Mouse (Mus musculus): ENCODE measurements around the gene D930048N14Rik. TPM values are rescaled to one million over a fixed set of nuclear protein-coding genes. Genes with fewer than 3 reads are reported as not detected.

The D930048N14Rik gene
- polyA plus RNA-seq, 1 experiment from 2014 or later: 3.9 TPM

DNA sequence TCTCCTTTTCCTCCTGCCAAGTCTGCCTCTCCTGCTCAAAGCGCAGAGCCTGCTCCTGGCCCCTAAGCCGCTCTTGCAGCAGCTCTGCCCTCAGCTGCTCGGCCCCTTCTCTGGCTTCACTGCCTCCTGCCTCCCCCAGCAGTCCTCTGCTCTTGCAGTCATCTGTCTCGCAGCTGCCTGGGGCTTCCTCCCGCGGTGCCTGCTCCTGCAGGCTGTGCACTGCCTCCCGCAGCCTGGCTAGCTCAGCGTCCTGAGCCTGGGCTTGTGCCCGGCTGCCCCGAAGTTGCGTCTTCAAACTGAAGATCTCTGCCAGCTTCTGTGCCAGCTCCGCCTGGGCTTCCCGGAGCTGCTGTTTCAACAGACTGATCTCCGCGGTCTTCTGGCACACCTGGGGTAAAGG is 7.0 kb upstream of the D930048N14Rik start:
- ATAC-seq (replicated peaks; ENCODE audit: low FRiP score, low TSS enrichment, low read depth): no peak
- WGBS: 55% methylated on average over 15 of the region's 15 CpGs
- Histone ChIP-seq H3K9ac (ENCODE audit: low read length) (no peak overlapping the region), H3K4me1 (replicated peaks; ENCODE audit: control insufficient read depth, insufficient read depth, low read length) (peaks cover 10% of the 10 kb centered on the region; the same call in 1 of the 2 replicates), H3K36me3 (ENCODE audit: control insufficient read depth, insufficient read depth, low read length) (peaks cover 27% of the 10 kb centered on the region; the same call in 1 of the 2 replicates), H3K27ac (ENCODE audit: low read depth) (no peak overlapping the region), H3K4me2 (ENCODE audit: low read length) (no peak overlapping the region), H3K4me3 (ENCODE audit: low read depth, low read length) (no peak overlapping the region), H3K9me3 (ENCODE audit: control insufficient read depth, low read length) (no peaks in the 10 kb centered on the region), H3K27me3 (replicated peaks; ENCODE audit: control insufficient read depth, insufficient read depth, low read length) (no peaks in the 10 kb centered on the region)
- no peak for DNase-seq (ENCODE audit: low spot score)

DNA sequence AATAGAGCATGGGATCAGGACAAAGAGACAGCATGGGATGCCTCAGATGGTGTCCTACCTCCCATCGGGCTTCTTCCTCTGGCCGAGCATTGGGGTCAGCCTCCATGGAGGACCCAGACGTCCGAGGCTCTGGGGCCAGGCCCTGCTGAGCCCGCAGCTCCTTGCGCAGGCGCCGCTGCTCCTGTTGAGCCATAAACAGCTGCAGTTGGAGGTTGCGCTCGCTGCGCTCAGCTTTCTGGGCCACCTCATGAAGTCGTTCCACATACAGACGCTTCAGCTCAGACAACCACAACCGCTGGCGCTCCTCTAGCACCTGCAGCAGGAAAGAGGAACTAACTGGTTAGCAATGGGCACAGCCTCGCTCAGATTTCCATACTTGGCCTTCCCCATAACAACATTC is 6.5 kb upstream of the D930048N14Rik start:
- Histone ChIP-seq H3K9me3 (ENCODE audit: control insufficient read depth, low read length) (no peaks in the 10 kb centered on the region), H3K4me3 (ENCODE audit: low read depth, low read length) (no peak overlapping the region), H3K36me3 (ENCODE audit: control insufficient read depth, insufficient read depth, low read length) (peaks cover 27% of the 10 kb centered on the region; the same call in 1 of the 2 replicates), H3K27me3 (replicated peaks; ENCODE audit: control insufficient read depth, insufficient read depth, low read length) (no peaks in the 10 kb centered on the region), H3K9ac (ENCODE audit: low read length) (no peak overlapping the region), H3K27ac (ENCODE audit: low read depth) (no peak overlapping the region), H3K4me2 (ENCODE audit: low read length) (no peak overlapping the region), H3K4me1 (replicated peaks; ENCODE audit: control insufficient read depth, insufficient read depth, low read length) (peaks cover 14% of the 10 kb centered on the region; the same call in 1 of the 2 replicates)
- 77% methylated on average over 16 of the region's 16 CpGs for WGBS
- no peak for DNase-seq (ENCODE audit: low spot score)
- ATAC-seq (replicated peaks; ENCODE audit: low FRiP score, low TSS enrichment, low read depth): no peak

DNA sequence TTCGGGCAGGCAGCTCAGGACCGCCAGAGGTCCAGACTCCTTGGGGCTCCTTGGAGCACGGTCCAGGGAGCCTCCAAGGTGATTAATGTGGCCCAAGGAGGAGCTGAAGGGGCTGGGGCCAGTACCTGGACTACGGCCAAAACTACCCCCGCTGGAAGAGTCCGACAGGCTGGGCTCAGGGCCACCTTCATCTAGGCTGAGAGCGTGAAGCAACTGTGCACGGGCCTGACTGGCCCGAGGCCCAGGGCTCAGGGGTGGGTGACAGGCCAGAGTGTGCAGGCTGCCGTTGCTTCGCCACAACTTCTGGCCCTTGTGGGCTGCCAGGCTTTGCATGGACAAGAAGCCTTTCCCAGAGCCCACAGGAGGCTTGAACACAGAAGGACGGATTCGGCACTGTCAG is 5.5 kb upstream of the D930048N14Rik start:
- Histone ChIP-seq H3K4me3 (ENCODE audit: low read depth, low read length) (no peak overlapping the region), H3K9ac (ENCODE audit: low read length) (no peak overlapping the region), H3K4me2 (ENCODE audit: low read length) (no peak overlapping the region), H3K4me1 (replicated peaks; ENCODE audit: control insufficient read depth, insufficient read depth, low read length) (peaks cover 19% of the 10 kb centered on the region; the same call in 1 of the 2 replicates), H3K36me3 (ENCODE audit: control insufficient read depth, insufficient read depth, low read length) (peaks cover 27% of the 10 kb centered on the region; the same call in 1 of the 2 replicates), H3K27ac (ENCODE audit: low read depth) (no peak overlapping the region), H3K27me3 (replicated peaks; ENCODE audit: control insufficient read depth, insufficient read depth, low read length) (no peaks in the 10 kb centered on the region), H3K9me3 (ENCODE audit: control insufficient read depth, low read length) (no peaks in the 10 kb centered on the region)
- 79% methylated on average over 13 of the region's 13 CpGs for WGBS
- ATAC-seq (replicated peaks; ENCODE audit: low FRiP score, low TSS enrichment, low read depth) (no peak), DNase-seq (ENCODE audit: low spot score) (no peak)

DNA sequence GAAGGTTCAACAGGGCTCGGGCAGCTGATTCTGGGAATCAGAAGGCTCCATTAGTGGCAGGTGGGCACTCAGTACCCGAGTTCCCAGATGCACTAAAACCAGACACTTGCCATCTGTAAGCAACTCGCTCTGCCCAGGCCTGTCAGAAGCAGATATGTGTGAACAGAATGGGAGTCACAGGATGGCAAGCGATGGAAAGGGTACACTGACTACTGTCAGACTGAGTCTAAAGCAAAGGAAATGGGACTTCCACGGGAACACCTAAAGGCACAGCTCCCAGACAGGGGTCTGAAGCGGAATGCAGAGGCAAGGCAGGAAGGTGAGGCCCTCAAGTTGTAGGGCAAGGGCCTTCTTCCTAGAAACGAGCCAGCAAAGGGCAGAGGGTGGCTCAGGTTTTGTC is 4.5 kb upstream of the D930048N14Rik start:
- ATAC-seq (replicated peaks; ENCODE audit: low FRiP score, low TSS enrichment, low read depth) (no peak), DNase-seq (ENCODE audit: low spot score) (no peak)
- 76% methylated on average over 7 of the region's 7 CpGs for WGBS
- Histone ChIP-seq H3K4me1 (replicated peaks; ENCODE audit: control insufficient read depth, insufficient read depth, low read length) (peaks cover 19% of the 10 kb centered on the region; the same call in 1 of the 2 replicates), H3K9me3 (ENCODE audit: control insufficient read depth, low read length) (no peaks in the 10 kb centered on the region), H3K4me2 (ENCODE audit: low read length) (no peak overlapping the region), H3K9ac (ENCODE audit: low read length) (no peak overlapping the region), H3K27me3 (replicated peaks; ENCODE audit: control insufficient read depth, insufficient read depth, low read length) (no peaks in the 10 kb centered on the region), H3K4me3 (ENCODE audit: low read depth, low read length) (no peak overlapping the region), H3K36me3 (ENCODE audit: control insufficient read depth, insufficient read depth, low read length) (peaks cover 27% of the 10 kb centered on the region; the same call in 1 of the 2 replicates), H3K27ac (ENCODE audit: low read depth) (no peak overlapping the region)

DNA sequence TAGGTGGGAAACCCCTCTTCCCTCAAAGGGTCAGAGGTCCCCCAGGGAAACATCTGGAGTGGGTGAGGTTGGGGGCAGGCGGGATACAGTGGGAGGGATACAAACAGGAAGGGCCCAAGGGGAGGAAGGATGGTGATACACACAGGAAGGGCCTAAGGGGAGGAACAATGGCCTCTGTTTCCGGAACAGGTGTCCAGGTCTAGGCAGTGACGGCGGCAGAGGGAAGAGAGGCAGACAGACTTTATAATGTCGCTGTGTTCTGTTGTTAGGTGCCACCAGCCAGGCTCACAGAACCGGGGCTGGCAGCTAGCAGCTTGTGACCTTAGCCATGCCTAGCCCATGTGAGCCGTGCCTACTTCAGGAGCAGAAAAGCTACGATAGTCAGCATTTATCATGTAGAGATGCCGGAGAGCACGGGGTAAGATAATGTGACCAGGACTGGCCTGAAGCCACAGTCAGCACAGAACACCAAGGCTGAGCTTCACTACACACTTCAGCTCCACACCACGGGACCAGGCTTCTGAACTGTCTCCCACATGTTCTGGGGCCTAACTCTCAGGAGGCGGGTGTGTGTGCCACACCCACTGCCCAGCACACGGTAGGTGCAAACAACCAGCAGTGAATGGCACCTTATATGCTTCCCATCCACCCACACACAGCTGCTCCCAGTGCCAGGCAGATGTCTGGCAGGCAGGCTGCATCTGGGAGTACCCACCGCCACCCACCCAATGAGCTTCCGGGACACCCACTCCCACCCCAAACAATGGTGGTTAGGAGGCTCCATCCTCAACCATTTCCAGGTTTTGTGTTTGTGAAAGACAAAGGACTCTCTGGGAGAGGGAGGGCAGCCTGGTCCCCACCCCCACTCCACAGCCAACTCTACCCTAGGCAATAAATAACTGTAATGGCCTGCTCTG is 3.7 kb upstream of the D930048N14Rik start:
- Histone ChIP-seq H3K36me3 (ENCODE audit: control insufficient read depth, insufficient read depth, low read length) (peaks cover 27% of the 10 kb centered on the region; the same call in 1 of the 2 replicates), H3K4me1 (replicated peaks; ENCODE audit: control insufficient read depth, insufficient read depth, low read length) (peaks cover 19% of the 10 kb centered on the region; the same call in 1 of the 2 replicates), H3K4me2 (ENCODE audit: low read length) (peak overlapping the region; percentile 14; the same call in 1 of the 2 replicates), H3K9ac (ENCODE audit: low read length) (no peak overlapping the region), H3K27me3 (replicated peaks; ENCODE audit: control insufficient read depth, insufficient read depth, low read length) (no peaks in the 10 kb centered on the region), H3K4me3 (ENCODE audit: low read depth, low read length) (no peak overlapping the region), H3K27ac (ENCODE audit: low read depth) (peak overlapping the region; percentile 51; the same call in 1 of the 2 replicates), H3K9me3 (ENCODE audit: control insufficient read depth, low read length) (no peaks in the 10 kb centered on the region)
- no peak for DNase-seq (ENCODE audit: low spot score)
- WGBS: 59% methylated on average over 15 of the region's 15 CpGs
- no peak for ATAC-seq (replicated peaks; ENCODE audit: low FRiP score, low TSS enrichment, low read depth)

DNA sequence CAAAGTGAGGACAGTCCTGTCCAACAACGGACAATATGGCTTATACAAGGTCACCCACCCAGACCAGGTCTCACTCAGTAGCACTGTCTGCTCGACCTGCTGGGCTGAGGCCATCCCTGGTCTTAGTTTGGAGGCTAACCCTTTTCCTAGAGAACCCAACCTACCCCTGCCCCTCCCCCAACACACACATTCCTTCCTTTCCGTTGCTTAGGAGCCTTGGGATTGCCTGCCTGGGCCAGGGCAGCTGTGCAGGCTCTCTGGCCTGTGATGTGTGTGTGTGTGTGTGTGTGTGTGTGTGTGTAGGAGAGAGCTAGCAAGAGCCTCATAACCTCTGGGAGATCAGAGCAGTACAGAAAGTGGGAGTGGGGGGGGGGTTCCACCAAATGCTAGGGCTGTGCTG is 2.2 kb upstream of the D930048N14Rik start:
- peak overlapping the region; percentile 20; the same call in 1 of the 2 replicates for H3K9ac ChIP-seq (ENCODE audit: low read length)

DNA sequence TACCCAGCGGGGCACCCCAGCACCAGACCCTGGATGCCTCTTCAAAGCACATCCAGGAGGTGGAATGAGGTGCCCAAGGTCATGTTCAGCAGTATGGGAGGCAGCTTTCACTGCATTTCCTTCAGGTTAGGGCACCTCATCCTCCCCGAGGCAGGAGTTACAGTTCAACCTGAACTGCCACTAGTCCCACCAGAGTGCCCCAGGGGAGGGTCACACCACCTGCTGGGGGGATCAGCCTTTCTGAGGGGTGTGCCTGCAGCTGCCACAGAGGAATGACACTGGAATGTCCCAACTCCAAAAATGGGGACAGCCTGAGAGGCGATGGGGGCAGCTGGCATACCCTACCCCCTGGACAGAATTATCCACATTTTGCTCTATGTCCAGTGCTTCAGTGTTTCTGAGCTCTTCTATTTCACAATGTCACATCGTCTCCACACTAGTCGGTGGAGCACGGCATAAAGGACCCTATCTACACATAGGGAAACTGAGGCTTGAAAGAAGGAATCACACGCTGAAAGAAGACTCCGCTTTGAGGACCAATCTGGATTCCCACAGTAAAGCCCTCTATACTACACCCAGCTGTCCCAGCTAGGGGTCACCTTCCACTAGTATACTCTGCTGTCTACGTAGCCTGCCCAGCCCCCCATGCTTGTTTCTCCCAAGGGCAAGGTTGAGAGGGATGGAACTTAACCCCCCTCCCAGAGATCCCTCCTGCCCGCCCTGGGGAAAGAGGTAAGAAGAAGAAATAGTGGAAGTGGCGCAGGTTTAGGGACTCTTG is 1.5 kb upstream of the D930048N14Rik start:
- WGBS: 39% methylated on average over 11 of the region's 11 CpGs
- H3K27me3 ChIP-seq (replicated peaks; ENCODE audit: control insufficient read depth, insufficient read depth, low read length): no peaks in the 10 kb centered on the region
- no peak for ATAC-seq (replicated peaks; ENCODE audit: low FRiP score, low TSS enrichment, low read depth)
- no peaks in the 10 kb centered on the region for H3K9me3 ChIP-seq (ENCODE audit: control insufficient read depth, low read length)
- H3K9ac ChIP-seq (ENCODE audit: low read length): peak overlapping the region; percentile 71
- H3K27ac ChIP-seq (ENCODE audit: low read depth): peak overlapping the region; percentile 6; the same call in 1 of the 2 replicates
- peaks cover 19% of the 10 kb centered on the region; the same call in 1 of the 2 replicates for H3K4me1 ChIP-seq (replicated peaks; ENCODE audit: control insufficient read depth, insufficient read depth, low read length)
- H3K4me3 ChIP-seq (ENCODE audit: low read depth, low read length): peak overlapping the region; percentile 66
- DNase-seq (ENCODE audit: low spot score): no peak
- peaks cover 13% of the 10 kb centered on the region; the same call in 1 of the 2 replicates for H3K36me3 ChIP-seq (ENCODE audit: control insufficient read depth, insufficient read depth, low read length)
- H3K4me2 ChIP-seq (ENCODE audit: low read length): peak overlapping the region; percentile 96

More for the DNA sequence above, 2.2 kb upstream of the D930048N14Rik start:
- peak overlapping the region; percentile 96 for H3K4me2 ChIP-seq (ENCODE audit: low read length)
- no peaks in the 10 kb centered on the region for H3K9me3 ChIP-seq (ENCODE audit: control insufficient read depth, low read length)
- DNase-seq (ENCODE audit: low spot score) (no peak), ATAC-seq (replicated peaks; ENCODE audit: low FRiP score, low TSS enrichment, low read depth) (no peak)
- peaks cover 19% of the 10 kb centered on the region; the same call in 1 of the 2 replicates for H3K4me1 ChIP-seq (replicated peaks; ENCODE audit: control insufficient read depth, insufficient read depth, low read length)
- 33% methylated on average over 3 of the region's 3 CpGs for WGBS
- H3K4me3 ChIP-seq (ENCODE audit: low read depth, low read length): no peak overlapping the region
- no peaks in the 10 kb centered on the region for H3K27me3 ChIP-seq (replicated peaks; ENCODE audit: control insufficient read depth, insufficient read depth, low read length)
- H3K27ac ChIP-seq (ENCODE audit: low read depth): peak overlapping the region; percentile 6; the same call in 1 of the 2 replicates
- H3K36me3 ChIP-seq (ENCODE audit: control insufficient read depth, insufficient read depth, low read length): peaks cover 20% of the 10 kb centered on the region; the same call in 1 of the 2 replicates

DNA sequence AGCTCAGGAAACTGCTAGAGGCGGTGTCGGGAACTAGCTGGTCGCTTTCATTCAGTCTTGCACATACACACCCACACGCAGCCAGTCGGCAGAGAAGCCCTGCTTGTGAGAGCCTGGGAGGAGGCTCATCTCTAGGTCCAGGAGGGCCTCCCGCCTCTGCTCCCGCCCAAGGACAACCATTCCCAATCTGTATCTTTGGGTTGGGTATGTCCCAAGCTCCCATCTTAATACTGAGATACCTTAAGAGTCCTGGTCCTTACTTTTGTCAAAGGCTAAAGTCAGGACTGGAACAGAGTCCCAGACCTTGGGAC is 910 bp upstream of the D930048N14Rik start:
- Histone ChIP-seq H3K4me3 (ENCODE audit: low read depth, low read length) (peak overlapping the region; percentile 66), H3K27ac (ENCODE audit: low read depth) (0 out of 2 replicates have a peak overlapping the region, but pooled peaks have one; percentile 77), H3K4me2 (ENCODE audit: low read length) (peak overlapping the region; percentile 96), H3K9ac (ENCODE audit: low read length) (peak overlapping the region; percentile 71), H3K27me3 (replicated peaks; ENCODE audit: control insufficient read depth, insufficient read depth, low read length) (no peaks in the 10 kb centered on the region), H3K9me3 (ENCODE audit: control insufficient read depth, low read length) (no peaks in the 10 kb centered on the region), H3K4me1 (replicated peaks; ENCODE audit: control insufficient read depth, insufficient read depth, low read length) (peaks cover 19% of the 10 kb centered on the region; the same call in 1 of the 2 replicates), H3K36me3 (ENCODE audit: control insufficient read depth, insufficient read depth, low read length) (0 out of 2 replicates have a peak, but pooled peaks cover 7% of the 10 kb centered on the region)
- DNase-seq (ENCODE audit: low spot score) (peak; percentile 67), ATAC-seq (replicated peaks; ENCODE audit: low FRiP score, low TSS enrichment, low read depth) (no peak)
- 5% methylated on average over 7 of the region's 7 CpGs for WGBS

Data from intestine, embryonic 14.5 days (tissue).